Mouse (Mus musculus) mouse embryonic stem cell (cell line): Measurements from ENCODE around the gene Sephs1.
"Not testable (repeated sequence)": the region's sequence is repeated elsewhere in the genome, so short reads cannot be mapped to it uniquely, and the experiment has no call there.

Experiments
- in situ Hi-C, 2 experiments: fragments of 300-500 bp; cut with MboI; formaldehyde crosslinking; loops; 1 replicate in 1 of 2; 3 replicates in 1 of 2; pipeline ENCODE4 v1.14.3; 2019 to 2020; ENCODE audit warnings: low sequenced_read_pairs in 2 of 2, low pct_unique_long_range_greater_than_20kb in 1 of 2, mixed read lengths in 1 of 2; ENCODE audit not compliant: unreplicated experiment in 1 of 2

The Sephs1 gene

DNA sequence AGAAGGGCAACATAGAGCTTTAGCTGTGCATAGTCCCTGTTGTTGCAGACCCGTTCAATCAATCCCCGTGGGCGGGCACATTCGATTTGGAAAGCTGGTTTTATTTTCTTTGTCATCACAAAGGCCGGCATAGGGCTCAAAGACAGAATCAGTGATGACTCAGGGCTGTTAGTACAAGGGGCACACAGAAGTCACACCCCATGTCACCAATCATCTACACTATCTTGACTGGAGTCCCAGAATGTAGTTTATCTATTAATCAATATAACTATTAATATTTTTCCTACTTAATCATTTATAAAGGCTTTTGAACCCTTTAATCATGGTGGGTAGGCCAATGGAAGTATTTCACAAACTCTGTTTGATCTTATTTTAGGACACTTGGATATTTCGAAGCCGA is 56.6 kb downstream of the Sephs1 start:
- in situ Hi-C loops, result no loop called here

GRCm38 (mm10) chr2:4940861-4941260 is 59.5 kb downstream of the Sephs1 start:
- in situ Hi-C loops, result no loop called here

GRCm38 (mm10) chr2:4949691-4950090 is 68.3 kb downstream of the Sephs1 start:
- in situ Hi-C loops, result not testable (repeated sequence)

- in situ Hi-C loops, result no loop called here
Observed at GRCm38 (mm10) chr2:4950986-4951385, 69.6 kb downstream of the Sephs1 start.

DNA sequence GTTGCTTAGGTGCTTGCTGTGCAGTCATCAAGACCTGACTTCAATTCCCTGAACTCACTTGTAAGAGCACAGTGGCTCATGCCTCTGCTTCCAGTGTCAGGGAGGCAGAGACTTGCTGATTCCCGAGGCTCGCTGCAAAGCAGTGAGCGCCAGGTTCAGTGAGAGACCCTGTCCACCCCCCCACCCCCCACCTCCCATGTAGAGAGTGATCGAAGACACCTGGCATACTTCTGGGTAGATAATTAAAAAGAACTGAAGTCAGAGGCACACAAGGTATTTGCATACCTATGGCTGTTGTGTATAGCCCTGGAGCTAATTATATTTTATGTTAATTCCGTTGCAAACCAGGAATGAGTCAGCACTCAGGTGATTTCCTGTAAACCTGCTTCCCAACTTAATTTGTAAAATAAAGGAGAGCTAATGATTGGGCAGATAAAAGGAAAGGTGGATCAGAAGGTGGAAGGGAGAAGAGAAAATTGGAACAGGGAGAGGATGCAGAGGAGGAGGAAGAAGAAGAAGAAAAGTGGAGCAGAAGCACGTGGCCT is 72.9 kb downstream of the Sephs1 start:
- in situ Hi-C loops, result no loop called here

- in situ Hi-C loops, result no loop called here
Observed at GRCm38 (mm10) chr2:4958039-4958438, 76.7 kb downstream of the Sephs1 start.
